8 mouse cellular contexts compared by ENCODE assay signal in the genomic region with DNA sequence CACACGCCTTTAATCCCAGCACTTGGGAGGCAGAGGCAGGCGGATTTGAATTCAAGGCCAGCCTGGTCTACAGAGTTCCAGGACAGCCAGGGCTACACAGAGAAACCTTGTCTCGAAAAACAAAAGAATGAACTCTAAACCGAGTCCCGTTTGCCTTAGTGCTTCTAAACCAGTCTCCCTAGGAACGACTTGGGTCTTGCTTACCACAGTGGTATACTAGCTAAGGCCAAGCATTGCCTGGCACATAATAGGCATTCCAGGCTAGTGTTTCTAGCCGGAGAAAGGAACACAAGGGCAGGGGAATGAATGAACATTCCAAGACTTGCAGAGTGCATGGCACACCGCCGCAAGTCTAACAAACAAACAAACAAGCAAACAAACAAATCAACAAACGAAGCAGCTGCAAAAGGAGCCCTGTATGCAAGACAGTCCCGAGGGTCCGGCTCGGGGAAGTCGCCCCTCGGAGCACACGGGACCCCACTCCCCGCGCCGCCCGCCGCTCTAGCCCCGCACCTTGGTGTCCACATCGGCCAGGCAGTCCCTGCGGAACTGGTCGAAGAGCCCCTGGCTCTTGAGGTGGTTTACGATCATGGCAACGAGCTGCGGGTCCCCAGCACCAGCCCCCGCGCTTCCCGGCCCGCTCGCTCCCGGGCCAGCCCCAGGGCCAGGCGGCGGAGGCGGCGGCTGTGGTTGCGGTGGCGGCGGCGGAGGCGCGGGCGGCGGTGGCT. TPM values are rescaled to one million over a fixed set of nuclear protein-coding genes. Genes with fewer than 3 reads are reported as not detected.
DNase-seq lines count a peak whose midpoint lies in the region; ATAC-seq and TF ChIP-seq lines count a peak whose summit lies in the region.

No protein-coding gene starts in this region.

- peak; percentile 4 for ATAC-seq in granulocyte monocyte progenitor cell, adult 5-6 weeks (replicated peaks; ENCODE audit: poor library complexity, severe bottlenecking)
- ATAC-seq in lung, postnatal 0 days, result no peak
- no peak for ATAC-seq in erythroid progenitor cell, adult 5-6 weeks (replicated peaks; ENCODE audit: low FRiP score, poor library complexity, severe bottlenecking)

- no peak for TF ChIP-seq CTCF in thymus, adult 2 months (IDR thresholded peaks at IDR 0.05; ENCODE audit: borderline replicate concordance, control insufficient read depth, extremely low read depth, insufficient read depth, low read length, poor library complexity)
- TF ChIP-seq CTCF in lung, postnatal 0 days (IDR thresholded peaks at IDR 0.05), result no peak

- H3K4me2 ChIP-seq in lung, postnatal 0 days (replicated peaks; ENCODE audit: low read depth, low read length), result peak overlapping the region; percentile 90

- peaks cover 14% of the 10 kb centered on the region for H3K4me1 ChIP-seq in thymus, adult 2 months (replicated peaks; ENCODE audit: control insufficient read depth, insufficient read depth, low read length)
- no peaks in the 10 kb centered on the region for H3K4me1 ChIP-seq in lung, postnatal 0 days (ENCODE audit: insufficient read depth, low read depth, low read length)

- WGBS in thymus, adult 2 months, result 1% methylated on average over 46 of the region's 46 CpGs
- WGBS in lung, postnatal 0 days, result under 1% methylated on average over 42 of the region's 46 CpGs

- peak overlapping the region; percentile 95 for H3K9ac ChIP-seq in lung, postnatal 0 days (replicated peaks; ENCODE audit: low read depth)

- H3K36me3 ChIP-seq in thymus, adult 2 months (ENCODE audit: control insufficient read depth, insufficient read depth, low read length), result no peaks in the 10 kb centered on the region
- no peaks in the 10 kb centered on the region for H3K36me3 ChIP-seq in lung, postnatal 0 days (ENCODE audit: insufficient read depth, low read length)

- no peaks in the 10 kb centered on the region for H3K27me3 ChIP-seq in thymus, adult 2 months (ENCODE audit: control insufficient read depth, insufficient read depth, low read length)
- no peaks in the 10 kb centered on the region for H3K27me3 ChIP-seq in lung, postnatal 0 days (replicated peaks; ENCODE audit: insufficient read depth, low read length)

- no peak overlapping the region for H3K27ac ChIP-seq in thymus, adult 2 months (ENCODE audit: control insufficient read depth, insufficient read depth, low read length)
- peak overlapping the region; percentile 90 for H3K27ac ChIP-seq in lung, postnatal 0 days (ENCODE audit: low read length)

- H3K4me3 ChIP-seq in thymus, adult 2 months (ENCODE audit: control insufficient read depth, insufficient read depth, low read length), result peak overlapping the region; percentile 86
- H3K4me3 ChIP-seq in lung, postnatal 0 days (ENCODE audit: low read depth, low read length), result peak overlapping the region; percentile 95

- no peaks in the 10 kb centered on the region for H3K9me3 ChIP-seq in lung, postnatal 0 days (ENCODE audit: low read length)

- TF ChIP-seq POLR2A in thymus, adult 2 months (IDR thresholded peaks at IDR 0.05; ENCODE audit: control insufficient read depth, extremely low read depth, insufficient read depth, low read length, poor library complexity), result no peak

- peak; percentile 6 for DNase-seq in embryo, embryonic 10 days (ENCODE audit: low spot score)
- DNase-seq in embryo, embryonic 11 days, result no peak
- peak; percentile 6 for DNase-seq in thymus, adult 2 months
- no peak for DNase-seq in thymus, postnatal 10 days (ENCODE audit: low spot score in 2 of 2)
- DNase-seq in lung, postnatal 0 days (ENCODE audit: low spot score), result peak; percentile 43
- DNase-seq in urinary bladder, postnatal 25 days (ENCODE audit: low spot score), result no peak

- TF ChIP-seq EP300 in lung, postnatal 0 days (IDR thresholded peaks at IDR 0.05), result no peak

RNA-seq across cellular contexts. Expression of a gene that starts 0.5 kb away (rescaled TPM):
- 7.5 and 8.4 TPM in 2 replicates for polyA plus RNA-seq in thymus, adult 2 months (2012; rRNA removed)
- 21.5 and 27.4 TPM in 2 replicates for total RNA-seq in granulocyte monocyte progenitor cell, adult 5-6 weeks (2014; fragmentation: Nextera tagmentation)
- total RNA-seq in granulocyte monocyte progenitor cell, adult 5-6 weeks (2017), result 35.3 and 40.6 TPM in 2 replicates
- polyA plus RNA-seq in lung, postnatal 0 days (2015; fragmentation: Nextera tagmentation; extraction: Ambion mirVana), result 19.7 and 22.3 TPM in 2 replicates
- 18.0 and 23.5 TPM in 2 replicates for total RNA-seq in erythroid progenitor cell, adult 5-6 weeks (2015; ENCODE audit: low replicate concordance)
- 34.7 and 88.4 TPM in 2 replicates for total RNA-seq in erythroid progenitor cell, adult 5-6 weeks (2017; ENCODE audit: low replicate concordance)

Comparison
In these comparisons a context has a peak if more than half of its experiments do, and no peak if none do; other contexts are left out.
1. DNase-seq: peak in embryo, embryonic 10 days (single experiment), thymus, adult 2 months (single experiment) and lung, postnatal 0 days (single experiment); none in embryo, embryonic 11 days (single experiment), thymus, postnatal 10 days (0 of 2) and urinary bladder, postnatal 25 days (single experiment).